Mouse (Mus musculus): ENCODE results near the gene Fam171b. TPM values are rescaled to one million over a fixed set of nuclear protein-coding genes. Genes with fewer than 3 reads are reported as not detected.

Gene Fam171b
- polyA plus RNA-seq, 1 experiment from 2014 or later: 18.6 TPM

DNA sequence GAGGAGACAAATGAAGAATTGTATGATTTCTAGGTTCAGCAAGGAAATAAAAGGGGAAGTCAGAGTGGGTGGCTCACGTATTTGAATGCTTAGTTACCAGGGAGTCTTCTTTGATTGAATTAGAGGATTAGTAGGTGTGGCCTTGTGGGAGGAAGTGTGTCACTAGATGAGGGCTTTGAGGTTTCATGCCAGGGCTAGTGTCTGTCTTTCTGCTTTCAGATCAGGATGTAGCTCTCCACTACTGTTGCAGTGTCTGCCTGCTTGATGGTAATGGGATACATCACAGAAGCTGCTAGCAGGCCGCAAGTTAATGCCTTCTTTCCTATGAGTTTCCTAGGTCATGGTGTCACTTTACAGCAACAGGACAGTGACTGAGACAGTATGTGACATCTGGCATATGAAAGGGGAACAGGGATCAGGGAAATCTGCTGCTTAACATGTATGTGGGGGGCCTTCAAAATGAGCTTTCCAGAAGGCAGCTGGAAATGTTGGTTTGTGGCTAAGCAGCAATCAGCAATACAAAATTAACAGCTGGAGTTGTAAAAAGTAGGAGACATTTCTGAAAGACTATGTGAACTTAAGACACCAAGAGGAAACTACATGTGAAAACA, 117.1 kb downstream of the Fam171b start:
- Histone ChIP-seq H3K27me3 (no peaks in the 10 kb centered on the region), H3K4me2 (replicated peaks) (no peak overlapping the region), H3K27ac (no peak overlapping the region), H3K9me3 (no peaks in the 10 kb centered on the region), H3K4me1 (no peaks in the 10 kb centered on the region), H3K4me3 (no peak overlapping the region), H3K9ac (no peak overlapping the region), H3K36me3 (no peaks in the 10 kb centered on the region)
- no peak for ATAC-seq (ENCODE audit: low FRiP score, low read depth)
- WGBS: 51% methylated on average over 2 of the region's 2 CpGs

Other genes starting within 250 kb of the Fam171b start
- 163 and 169 TPM in 2 replicates for gene Zc3h15, start 168.2 kb upstream of the Fam171b start, polyA plus RNA-seq (2015; fragmentation: Nextera tagmentation; extraction: Ambion mirVana)
- gene Itgav, start 88.2 kb upstream of the Fam171b start, polyA plus RNA-seq (2015; fragmentation: Nextera tagmentation; extraction: Ambion mirVana): 70.1 and 70.2 TPM in 2 replicates
- gene Zswim2, start 128.6 kb downstream of the Fam171b start, polyA plus RNA-seq (2015; fragmentation: Nextera tagmentation; extraction: Ambion mirVana): not detected in 2 replicates
- not detected in 2 replicates for gene Gm13698, start 143.1 kb downstream of the Fam171b start, polyA plus RNA-seq (2015; fragmentation: Nextera tagmentation; extraction: Ambion mirVana)
- gene Gm13693, start 148.9 kb downstream of the Fam171b start, polyA plus RNA-seq (2015; fragmentation: Nextera tagmentation; extraction: Ambion mirVana): not detected in 2 replicates
- gene Gm13695, start 154.7 kb downstream of the Fam171b start, polyA plus RNA-seq (2015; fragmentation: Nextera tagmentation; extraction: Ambion mirVana): not detected in 2 replicates
- gene Gm13696, start 160.5 kb downstream of the Fam171b start, polyA plus RNA-seq (2015; fragmentation: Nextera tagmentation; extraction: Ambion mirVana): not detected in 2 replicates
- not detected in 2 replicates for gene Gm13694, start 166.3 kb downstream of the Fam171b start, polyA plus RNA-seq (2015; fragmentation: Nextera tagmentation; extraction: Ambion mirVana)
- not detected in 2 replicates for gene Gm13697, start 172.1 kb downstream of the Fam171b start, polyA plus RNA-seq (2015; fragmentation: Nextera tagmentation; extraction: Ambion mirVana)
- gene Gm13691, start 177.9 kb downstream of the Fam171b start, polyA plus RNA-seq (2015; fragmentation: Nextera tagmentation; extraction: Ambion mirVana): not detected in 2 replicates